Mouse (Mus musculus): ENCODE data around the gene Gm20388.

DNA sequence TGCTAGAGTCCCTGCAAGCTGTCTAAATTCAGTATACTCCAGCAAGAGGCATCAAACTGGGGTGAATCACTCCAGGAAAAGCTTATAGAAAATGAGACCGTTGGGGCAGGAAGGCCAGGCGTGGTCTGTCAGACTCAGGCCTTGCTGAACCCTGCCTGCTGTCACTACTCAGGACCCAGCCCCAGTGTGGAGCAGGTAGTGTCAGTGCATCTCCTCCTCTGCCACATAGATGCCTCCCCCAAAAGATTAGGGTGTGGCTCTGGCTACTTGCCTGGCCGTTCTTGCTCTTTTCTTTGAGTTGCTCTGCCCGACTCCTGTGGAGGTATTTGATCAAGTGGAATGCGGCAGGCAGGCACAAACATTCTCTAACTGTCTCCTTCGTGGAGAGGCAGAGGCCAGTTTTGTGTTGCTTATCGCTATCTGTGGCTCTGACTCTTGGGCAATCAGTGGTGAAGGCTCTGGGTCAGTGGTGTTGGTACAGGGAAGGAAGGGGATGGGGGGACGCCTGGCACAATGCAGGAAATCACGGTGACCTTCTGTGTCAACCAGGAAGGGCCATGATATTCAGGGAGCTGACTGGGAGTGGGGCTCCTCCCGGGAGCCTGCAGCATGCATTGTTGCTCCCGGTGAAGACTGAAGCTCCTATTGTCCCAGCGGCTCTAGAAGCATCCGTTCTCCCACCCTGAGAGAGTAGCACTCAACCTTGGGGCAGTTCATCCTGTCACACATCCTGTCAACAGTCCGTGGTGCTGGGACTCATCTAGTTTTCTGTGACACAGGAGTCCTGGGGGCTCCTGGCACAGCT lies 215.9 kb downstream of the Gm20388 start:
- TF ChIP-seq EP300 (IDR thresholded peaks at IDR 0.05; ENCODE audit: insufficient read depth, low read depth, low read length) (no peak), CTCF (IDR thresholded peaks at IDR 0.05; ENCODE audit: low read depth, low read length) (no peak)

Data from ES-Bruce4 (cell line).